Mouse (Mus musculus) hindbrain, embryonic 12.5 days (tissue): ENCODE measurements around the gene Car11. TPM values are rescaled to one million over a fixed set of nuclear protein-coding genes. Genes with fewer than 3 reads are reported as not detected.
A peak's percentile ranks its signal among the peaks of the same experiment; 100 is the strongest.

Source experiments
- ATAC-seq: fragments of 200-750 bp; cut with Nextera tagmentation; 2 replicates; pipeline ENCODE4 v1.8.0; 2017; ENCODE audit warnings: moderate TSS enrichment; ENCODE audit not compliant: low FRiP score
- H3K27ac ChIP-seq: fragments of 300-500 bp; sonication (generic); 2 replicates; pipeline ENCODE4 v1.5.1; 2016; ENCODE audit warnings: mild to moderate bottlenecking
- H3K27me3 ChIP-seq: fragments of 300-500 bp; sonication (generic); 2 replicates; pipeline ENCODE4 v1.6.1; 2016; ENCODE audit warnings: mild to moderate bottlenecking
- H3K36me3 ChIP-seq: fragments of 300-500 bp; sonication (generic); 2 replicates; pipeline ENCODE4 v1.6.1; 2016; ENCODE audit warnings: mild to moderate bottlenecking
- H3K4me1 ChIP-seq: fragments of 300-500 bp; sonication (generic); 2 replicates; pipeline ENCODE4 v1.6.1; 2016
- H3K4me2 ChIP-seq: fragments of 300-500 bp; sonication (generic); replicated peaks from 2 replicates; pipeline ENCODE4 v1.6.1; 2016; ENCODE audit warnings: mild to moderate bottlenecking
- H3K4me3 ChIP-seq: fragments of 300-500 bp; sonication (generic); 2 replicates; pipeline ENCODE4 v1.5.1; 2016; ENCODE audit warnings: mild to moderate bottlenecking
- H3K9ac ChIP-seq: fragments of 300-500 bp; sonication (generic); 2 replicates; pipeline ENCODE4 v1.6.1; 2016; ENCODE audit warnings: mild to moderate bottlenecking, moderate library complexity
- H3K9me3 ChIP-seq: fragments of 300-500 bp; sonication (generic); replicated peaks from 2 replicates; pipeline ENCODE4 v1.6.1; 2016; ENCODE audit warnings: mild to moderate bottlenecking
- WGBS: fragments of 180-500 bp; shearing (Covaris S2); methylation state at CpG from one replicate; pipeline ENCODE4 v1.1.7; 2016; 5-methylcytosine and 5-hydroxymethylcytosine counted together
- polyA plus RNA-seq: library from polyadenylated mRNA; unstranded; fragments of >200 nt; fragmentation: Nextera tagmentation; extraction: Ambion mirVana; gene quantifications from 2 replicates; pipeline ENCODE4 v1.2.1, GENCODE M21; 2016

Gene Car11
- polyA plus RNA-seq, 1 experiment from 2014 or later = 21.2 TPM

DNA sequence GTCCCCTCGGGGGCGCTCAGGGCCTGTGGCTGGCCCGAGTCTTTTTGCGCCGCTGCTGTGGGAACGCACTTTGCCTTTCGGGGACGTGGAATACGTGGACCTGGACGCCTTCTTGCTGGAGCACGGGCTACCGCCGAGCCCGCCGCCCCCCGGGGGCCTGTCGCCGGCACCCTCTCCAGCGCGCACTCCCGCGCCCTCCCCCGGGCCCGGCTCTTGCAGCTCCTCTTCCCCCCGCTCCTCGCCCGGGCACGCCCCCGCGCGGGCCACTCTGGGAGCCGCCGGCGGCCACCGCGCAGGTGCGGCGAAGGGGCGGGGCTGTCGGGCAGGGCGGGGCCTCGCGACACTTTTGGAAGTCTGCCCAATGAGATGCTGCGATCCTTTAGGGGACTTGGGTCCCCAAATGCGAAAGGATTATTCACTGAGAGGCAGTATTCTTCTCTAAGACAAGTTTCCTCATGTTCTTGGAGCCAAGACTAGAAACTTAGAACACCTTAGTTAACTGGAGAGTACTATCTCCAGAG, 7.1 kb downstream of the Car11 start:
- no peak for ATAC-seq
- no peaks in the 10 kb centered on the region; the same call in none of the 2 replicates for H3K27me3 ChIP-seq

DNA sequence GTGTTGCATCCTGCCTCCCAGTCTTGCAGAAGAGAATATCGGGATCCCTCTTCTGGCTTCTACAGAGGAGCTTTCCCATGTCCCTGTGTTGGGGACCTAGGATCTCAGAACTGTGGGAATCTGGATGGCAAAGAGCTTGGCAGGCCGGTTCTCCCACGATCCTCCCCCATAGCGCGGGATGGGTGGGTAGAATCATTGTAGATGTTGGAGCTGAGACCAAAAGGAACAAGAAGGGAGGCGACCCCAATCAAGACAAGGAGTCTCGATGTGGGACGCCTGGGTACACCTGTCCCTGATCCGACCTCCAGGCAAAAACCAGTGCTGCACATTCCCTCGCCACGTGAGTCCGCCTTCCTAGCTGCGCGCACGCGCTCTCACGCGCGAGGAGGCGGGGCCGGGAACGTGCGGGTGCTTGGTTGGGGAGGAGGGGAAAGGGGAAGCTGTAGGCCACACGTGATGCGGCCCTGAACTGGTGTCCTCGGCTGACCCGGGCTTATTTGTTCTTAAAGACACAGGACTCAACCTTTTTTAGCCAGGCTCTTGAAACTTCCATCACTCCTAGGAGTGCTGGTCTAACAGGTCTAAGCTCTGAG, 7.8 kb downstream of the Car11 start:
- Histone ChIP-seq H3K27me3 (no peaks in the 10 kb centered on the region; the same call in 1 of the 2 replicates), H3K4me3 (peak overlapping the region; percentile 55), H3K9ac (peak overlapping the region; percentile 36; the same call in 1 of the 2 replicates), H3K4me2 (peak overlapping the region; percentile 94), H3K27ac (peak overlapping the region; percentile 49), H3K36me3 (peaks cover 23% of the 10 kb centered on the region), H3K9me3 (no peaks in the 10 kb centered on the region), H3K4me1 (peaks cover 66% of the 10 kb centered on the region)
- ATAC-seq = no peak
- WGBS = under 1% methylated on average over 27 of the region's 27 CpGs

More for the DNA sequence above, 7.1 kb downstream of the Car11 start:
- Histone ChIP-seq H3K9ac (peak overlapping the region; percentile 78), H3K9me3 (no peaks in the 10 kb centered on the region), H3K4me2 (peak overlapping the region; percentile 94), H3K4me1 (peaks cover 67% of the 10 kb centered on the region), H3K4me3 (peak overlapping the region; percentile 55), H3K27ac (peak overlapping the region; percentile 49), H3K36me3 (peaks cover 16% of the 10 kb centered on the region)
- WGBS = under 1% methylated on average over 37 of the region's 45 CpGs

DNA sequence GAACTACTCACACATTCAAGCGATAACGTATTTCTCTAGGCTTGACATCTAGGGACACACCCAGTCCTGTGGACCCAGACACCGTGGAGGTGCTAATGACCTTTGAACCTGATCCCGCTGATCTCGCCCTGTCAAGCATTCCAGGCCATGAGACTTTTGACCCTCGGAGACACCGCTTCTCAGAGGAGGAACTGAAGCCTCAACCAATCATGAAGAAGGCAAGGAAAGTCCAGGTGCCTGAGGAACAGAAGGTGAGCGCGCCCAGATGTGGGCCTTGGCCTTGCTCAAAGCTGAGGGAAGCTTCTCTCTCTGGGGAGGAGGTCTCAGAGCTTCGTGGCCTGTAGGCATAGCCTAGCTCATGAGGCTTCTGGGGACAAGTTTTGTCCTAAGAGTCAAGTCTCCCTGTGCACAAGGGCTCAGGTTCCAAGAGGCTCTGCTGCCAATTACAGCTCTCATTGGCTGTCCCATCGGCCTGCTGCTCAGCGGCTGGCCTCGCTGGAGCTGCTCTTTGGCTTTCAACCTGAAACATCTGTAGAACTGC, 8.6 kb downstream of the Car11 start:
- Histone ChIP-seq H3K36me3 (peaks cover 31% of the 10 kb centered on the region), H3K4me1 (peaks cover 60% of the 10 kb centered on the region), H3K27me3 (no peaks in the 10 kb centered on the region), H3K9ac (no peak overlapping the region), H3K4me2 (peak overlapping the region; percentile 94), H3K27ac (peak overlapping the region; percentile 49), H3K9me3 (no peaks in the 10 kb centered on the region), H3K4me3 (no peak overlapping the region)
- WGBS = 47% methylated on average over 13 of the region's 13 CpGs
- no peak for ATAC-seq

DNA sequence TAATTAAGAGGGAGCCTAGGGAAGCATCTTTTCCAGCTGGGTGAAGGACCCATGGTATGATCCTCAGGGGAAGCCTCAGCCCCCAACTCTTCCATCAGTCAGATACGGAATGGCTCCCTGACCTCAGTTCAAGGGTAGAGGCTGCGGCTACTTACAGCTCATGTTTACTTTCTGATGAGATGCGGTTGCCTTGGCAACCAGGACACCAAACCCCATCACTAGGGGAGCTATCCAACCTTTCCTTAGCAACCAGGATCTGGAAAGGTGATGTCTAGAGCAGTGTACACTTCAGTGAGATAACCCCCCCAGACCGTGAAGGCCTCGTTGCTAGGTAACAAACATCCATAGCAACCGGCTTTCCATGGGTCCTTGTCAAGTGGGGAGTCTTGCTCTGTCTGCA, 9.4 kb downstream of the Car11 start:
- H3K27ac ChIP-seq = peak overlapping the region; percentile 69
- 0 out of 2 replicates have a peak, but pooled peaks have one; percentile 2 for ATAC-seq
- WGBS = 32% methylated on average over 6 of the region's 6 CpGs
- peaks cover 35% of the 10 kb centered on the region for H3K36me3 ChIP-seq
- H3K4me3 ChIP-seq = no peak overlapping the region
- H3K9ac ChIP-seq = no peak overlapping the region
- peaks cover 55% of the 10 kb centered on the region for H3K4me1 ChIP-seq
- peak overlapping the region; percentile 94; the same call in 1 of the 2 replicates for H3K4me2 ChIP-seq
- no peaks in the 10 kb centered on the region for H3K27me3 ChIP-seq
- H3K9me3 ChIP-seq = no peaks in the 10 kb centered on the region

DNA sequence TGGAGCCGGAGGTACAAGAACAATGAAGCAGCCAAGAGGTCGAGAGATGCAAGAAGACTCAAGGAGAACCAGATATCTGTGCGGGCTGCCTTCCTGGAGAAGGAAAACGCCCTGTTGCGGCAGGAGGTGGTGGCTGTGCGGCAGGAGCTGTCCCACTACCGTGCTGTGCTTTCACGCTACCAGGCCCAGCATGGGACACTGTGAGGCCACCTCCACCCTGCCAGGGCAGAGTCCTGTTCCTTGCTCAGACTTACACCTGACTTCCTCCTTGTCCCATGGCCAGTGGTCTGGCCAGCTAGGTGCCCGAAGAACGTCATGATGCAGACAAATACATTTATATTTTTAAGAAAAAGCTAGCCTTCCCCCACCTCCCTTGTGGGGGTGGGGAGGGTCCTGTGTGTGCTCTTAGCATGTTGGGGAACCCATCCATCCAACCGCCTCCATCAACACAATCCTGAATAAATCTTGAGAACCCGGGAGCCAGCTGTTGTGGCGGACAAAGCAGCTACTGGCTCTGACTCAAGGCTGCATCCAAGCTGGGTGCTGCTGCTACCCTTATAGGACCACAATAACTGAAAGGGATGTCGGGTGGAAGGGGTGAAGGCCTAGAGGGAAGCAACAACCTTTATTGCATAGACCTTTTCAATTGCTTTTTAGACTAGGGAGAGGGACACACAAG, 10.2 kb downstream of the Car11 start:
- Histone ChIP-seq H3K27ac (peak overlapping the region; percentile 69), H3K36me3 (peaks cover 35% of the 10 kb centered on the region), H3K4me2 (peak overlapping the region; percentile 16; the same call in 1 of the 2 replicates), H3K4me1 (peaks cover 63% of the 10 kb centered on the region), H3K9ac (no peak overlapping the region; the same call in 1 of the 2 replicates), H3K4me3 (no peak overlapping the region), H3K9me3 (no peaks in the 10 kb centered on the region), H3K27me3 (no peaks in the 10 kb centered on the region)
- 63% methylated on average over 14 of the region's 14 CpGs for WGBS
- no peak for ATAC-seq

DNA sequence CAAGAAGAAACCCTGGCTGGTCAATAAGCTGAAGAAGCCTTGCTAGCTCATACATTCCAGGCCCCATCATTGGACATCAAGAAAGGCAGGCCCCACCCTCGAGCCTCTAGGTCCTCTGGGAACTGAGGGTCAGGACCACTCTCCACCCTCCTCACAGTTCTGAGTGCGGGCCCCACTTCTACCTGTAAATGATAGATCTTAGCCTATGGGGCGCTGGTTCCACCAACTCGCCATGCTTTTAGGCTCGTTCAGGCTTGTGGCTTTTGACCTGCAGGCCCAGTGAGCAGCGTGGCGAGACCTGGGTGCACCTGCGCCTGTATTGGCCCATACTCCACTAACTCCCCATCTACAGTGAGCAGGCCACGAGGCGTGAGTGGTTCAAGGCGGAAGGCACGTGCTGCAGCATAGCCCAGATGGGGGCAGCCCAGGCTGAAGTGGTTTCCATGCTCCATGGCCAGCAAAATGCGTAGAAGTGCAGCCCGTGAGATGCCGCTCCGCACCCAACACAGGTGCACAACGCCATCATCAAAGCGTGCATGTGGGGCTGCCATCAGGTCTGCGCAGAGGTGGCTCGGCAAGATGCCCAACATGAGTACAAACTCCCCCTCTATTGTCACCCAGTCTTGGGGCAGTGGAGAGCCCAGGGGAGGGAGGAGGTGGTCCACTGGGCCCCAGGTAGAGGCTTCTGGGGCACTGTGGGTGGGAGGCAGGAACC, 11.0 kb downstream of the Car11 start:
- Histone ChIP-seq H3K4me1 (peaks cover 61% of the 10 kb centered on the region), H3K36me3 (peaks cover 35% of the 10 kb centered on the region), H3K4me2 (no peak overlapping the region), H3K27me3 (no peaks in the 10 kb centered on the region), H3K9ac (no peak overlapping the region), H3K9me3 (no peaks in the 10 kb centered on the region), H3K4me3 (no peak overlapping the region), H3K27ac (0 out of 2 replicates have a peak overlapping the region, but pooled peaks have one; percentile 69)
- WGBS = 94% methylated on average over 20 of the region's 20 CpGs
- ATAC-seq = no peak

DNA sequence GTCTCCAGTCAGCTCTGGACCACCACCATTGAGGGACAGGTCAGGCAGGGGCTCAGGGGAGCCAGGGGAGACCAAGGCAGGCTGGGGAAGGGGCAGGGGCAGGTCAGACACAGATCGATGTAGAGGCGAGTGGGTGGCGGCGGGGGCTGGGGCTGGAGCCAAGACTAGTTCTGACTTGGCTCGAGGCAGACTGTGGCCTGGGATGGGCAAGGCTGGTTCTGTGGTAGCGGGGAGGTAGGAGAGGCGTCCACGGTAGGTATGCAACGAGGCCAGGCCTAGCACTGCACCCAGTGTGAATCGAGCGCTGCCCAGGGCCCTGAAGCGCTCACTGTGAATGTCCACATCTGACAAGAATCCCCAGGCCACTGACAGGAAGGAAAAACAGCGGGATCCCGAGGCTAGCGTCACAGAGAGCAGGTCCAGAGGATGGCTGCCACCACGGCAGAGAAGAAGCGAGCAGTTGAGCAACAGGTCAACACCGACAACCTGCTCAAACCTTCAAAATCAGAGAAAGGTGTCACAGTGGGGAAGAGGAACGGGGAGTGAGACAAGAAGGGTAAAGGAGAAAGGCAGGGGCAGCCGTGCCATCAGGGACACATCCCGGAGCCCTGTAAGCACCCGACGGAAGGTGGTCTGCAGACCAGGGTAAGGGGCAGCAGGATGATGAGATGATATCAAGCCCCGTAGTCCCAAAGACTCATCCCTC, 11.8 kb downstream of the Car11 start:
- ATAC-seq = no peak
- H3K4me2 ChIP-seq = no peak overlapping the region
- no peak overlapping the region for H3K4me3 ChIP-seq
- no peaks in the 10 kb centered on the region for H3K9me3 ChIP-seq
- peaks cover 61% of the 10 kb centered on the region for H3K4me1 ChIP-seq
- H3K36me3 ChIP-seq = peaks cover 35% of the 10 kb centered on the region
- H3K27ac ChIP-seq = no peak overlapping the region
- H3K27me3 ChIP-seq = no peaks in the 10 kb centered on the region
- H3K9ac ChIP-seq = no peak overlapping the region
- WGBS = 90% methylated on average over 24 of the region's 24 CpGs

DNA sequence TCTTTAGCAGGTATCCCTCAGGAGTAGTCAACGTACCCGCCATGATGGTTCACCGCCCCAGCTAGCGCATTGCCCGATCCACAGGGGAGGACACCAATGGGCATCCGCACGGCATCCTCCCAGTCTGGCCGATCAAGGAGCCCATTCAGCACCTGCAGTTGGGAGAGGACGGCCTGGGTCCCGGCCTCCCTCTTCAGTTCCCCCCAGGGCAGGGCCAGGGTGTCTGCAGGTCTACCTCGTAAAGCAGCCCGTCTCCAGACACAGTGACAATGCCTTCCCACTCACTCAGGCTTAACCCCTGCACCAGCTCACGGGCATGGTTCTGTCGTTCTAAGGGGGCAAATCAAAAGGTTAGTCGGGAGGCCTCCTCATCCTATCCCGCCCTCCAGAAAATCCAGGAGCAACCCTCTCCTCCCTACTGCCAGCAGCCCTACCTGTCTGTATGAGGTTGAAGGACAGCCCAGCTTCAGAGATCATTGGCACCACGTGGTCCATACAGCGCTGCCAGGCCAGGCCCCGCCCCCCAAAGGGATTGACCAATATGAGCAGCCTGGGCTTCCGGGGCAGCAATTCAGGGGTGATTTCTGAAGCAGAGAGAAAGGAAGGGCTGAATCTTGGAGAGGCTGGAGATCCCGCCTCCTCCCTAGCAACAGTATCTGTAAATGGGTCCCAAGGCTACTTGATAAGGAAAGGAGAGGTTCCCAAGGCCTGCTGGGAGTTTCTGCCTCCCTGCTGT, 12.5 kb downstream of the Car11 start:
- no peak overlapping the region for H3K4me3 ChIP-seq
- ATAC-seq = no peak
- no peak overlapping the region for H3K4me2 ChIP-seq
- peaks cover 35% of the 10 kb centered on the region for H3K36me3 ChIP-seq
- no peaks in the 10 kb centered on the region for H3K9me3 ChIP-seq
- peaks cover 61% of the 10 kb centered on the region for H3K4me1 ChIP-seq
- whole genome bisulfite sequencing = 89% methylated on average over 21 of the region's 21 CpGs
- H3K27me3 ChIP-seq = no peaks in the 10 kb centered on the region
- no peak overlapping the region for H3K9ac ChIP-seq
- H3K27ac ChIP-seq = no peak overlapping the region

DNA sequence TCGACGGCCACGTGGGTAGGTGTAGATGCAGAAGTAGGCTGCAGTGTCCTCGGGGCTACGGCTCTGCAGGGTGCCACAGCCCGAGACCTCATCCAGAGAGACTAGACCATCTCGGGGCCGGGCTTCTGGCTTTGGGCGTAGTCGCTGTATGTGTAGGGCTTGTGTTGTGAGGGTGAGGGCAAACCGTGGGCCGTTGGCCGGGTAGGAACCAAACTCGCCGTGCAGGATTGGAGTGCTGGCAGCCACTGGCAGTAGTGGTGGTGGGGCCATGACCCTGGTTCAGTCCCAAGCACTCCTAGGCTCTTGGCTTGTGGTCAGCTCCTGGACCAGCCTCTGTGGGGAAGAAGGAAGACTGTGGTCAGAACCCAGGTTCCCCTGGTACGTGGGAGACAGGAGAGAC, 13.8 kb downstream of the Car11 start:
- Histone ChIP-seq H3K27me3 (no peaks in the 10 kb centered on the region), H3K4me3 (no peak overlapping the region), H3K4me2 (no peak overlapping the region), H3K4me1 (peaks cover 50% of the 10 kb centered on the region), H3K36me3 (peaks cover 35% of the 10 kb centered on the region), H3K27ac (no peak overlapping the region), H3K9ac (no peak overlapping the region), H3K9me3 (no peaks in the 10 kb centered on the region)
- ATAC-seq = no peak
- 94% methylated on average over 16 of the region's 16 CpGs for WGBS

DNA sequence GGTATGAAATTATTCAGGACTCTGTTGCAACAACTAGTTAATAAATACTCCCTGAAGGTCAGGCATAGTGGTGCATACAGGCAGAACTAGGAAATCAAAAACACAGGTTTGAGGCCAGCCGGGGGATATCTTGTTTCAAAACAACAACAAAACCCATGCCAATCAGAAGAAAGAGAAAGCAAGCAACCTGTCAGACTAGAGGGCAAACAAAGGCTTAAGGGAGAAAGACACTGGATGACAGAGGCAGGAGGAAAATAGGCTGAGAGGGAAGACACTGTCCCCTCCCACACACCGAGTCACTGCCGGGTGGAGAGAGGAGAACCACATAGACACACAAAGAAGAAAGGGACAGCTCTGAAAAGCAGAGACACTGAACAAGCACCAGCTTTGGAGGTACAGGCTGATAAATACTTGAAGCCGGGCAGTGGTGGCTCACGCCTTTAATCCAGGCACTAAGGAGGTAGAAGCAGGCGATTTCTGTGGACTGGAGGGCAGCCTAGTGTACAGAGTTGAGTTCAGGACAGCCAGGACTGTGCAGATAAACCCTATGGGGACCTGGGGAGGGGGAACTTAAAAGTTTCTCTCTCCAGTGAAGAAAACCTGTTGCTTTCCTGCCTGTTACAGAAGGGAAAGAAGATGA, 14.4 kb downstream of the Car11 start:
- WGBS = 78% methylated on average over 6 of the region's 6 CpGs
- peaks cover 49% of the 10 kb centered on the region for H3K4me1 ChIP-seq
- H3K9ac ChIP-seq = peak overlapping the region; percentile 78
- no peak for ATAC-seq
- peak overlapping the region; percentile 93 for H3K4me2 ChIP-seq
- no peak overlapping the region for H3K27ac ChIP-seq
- H3K27me3 ChIP-seq = no peaks in the 10 kb centered on the region
- H3K4me3 ChIP-seq = peak overlapping the region; percentile 87
- no peaks in the 10 kb centered on the region for H3K9me3 ChIP-seq
- H3K36me3 ChIP-seq = peaks cover 35% of the 10 kb centered on the region
